Mouse (Mus musculus) heart, adult 2 months (tissue): Measurements from ENCODE around the gene Mrpl14. TPM values are rescaled to one million over a fixed set of nuclear protein-coding genes. Genes with fewer than 3 reads are reported as not detected.
A peak's percentile ranks its signal among the peaks of the same experiment; 100 is the strongest.

Experiments
- DNase-seq, 2 experiments: peaks; one replicate each; pipeline ENCODE4 v3.0.0; 2021
- H3K27ac ChIP-seq: fragments of 200-600 bp; 2 replicates; pipeline ENCODE4 v1.8.1; 2022
- H3K27me3 ChIP-seq: fragments of 200-500 bp; 2 replicates; pipeline ENCODE4 v1.6.1; 2012; ENCODE audit warnings: mild to moderate bottlenecking, low read length, inconsistent platforms, mixed read lengths; ENCODE audit not compliant: control insufficient read depth, insufficient read depth
- H3K36me3 ChIP-seq: fragments of 200-500 bp; 2 replicates; pipeline ENCODE4 v1.6.1; 2012; ENCODE audit warnings: low read length, inconsistent platforms; ENCODE audit not compliant: control insufficient read depth, insufficient read depth
- H3K4me1 ChIP-seq: fragments of 200-500 bp; 2 replicates; pipeline ENCODE4 v1.6.1; 2011; ENCODE audit warnings: low read length; ENCODE audit not compliant: control insufficient read depth, insufficient read depth
- H3K4me3 ChIP-seq: fragments of 200-600 bp; 2 replicates; pipeline ENCODE4 v1.8.1; 2022
- H3K79me2 ChIP-seq: fragments of 200-500 bp; replicated peaks from 2 replicates; pipeline ENCODE4 v1.6.1; 2012; ENCODE audit warnings: mild to moderate bottlenecking, inconsistent platforms, low read length, moderate library complexity, mixed read lengths; ENCODE audit not compliant: control insufficient read depth, insufficient read depth
- H3K9ac ChIP-seq: fragments of 200-500 bp; 2 replicates; pipeline ENCODE4 v1.6.1; 2012; ENCODE audit warnings: low read depth, mild to moderate bottlenecking, control low read depth, inconsistent platforms, low read length, mixed read lengths
- CTCF ChIP-seq: fragments of 200-600 bp; IDR thresholded peaks from 2 replicates; pipeline ENCODE4 v1.8.1; 2022; ENCODE audit warnings: antibody characterized with exemption, mild to moderate bottlenecking, moderate library complexity
- EP300 ChIP-seq: fragments of 200-500 bp; IDR thresholded peaks from 2 replicates; pipeline ENCODE4 v1.6.1; 2011; ENCODE audit warnings: low read depth, low read length, control low read depth; ENCODE audit not compliant: insufficient read depth
- POLR2A ChIP-seq: fragments of 200-500 bp; IDR thresholded peaks from 2 replicates; pipeline ENCODE4 v1.6.1; 2011; ENCODE audit warnings: mild to moderate bottlenecking, low read depth, low read length, control low read depth; ENCODE audit not compliant: insufficient read depth
- WGBS: fragments of 180-500 bp; shearing (Covaris S2); methylation state at CpG from one replicate; pipeline ENCODE4 v1.1.7; 2018; 5-methylcytosine and 5-hydroxymethylcytosine counted together
- intact Hi-C: fragments of 180-260 bp; cut with DNase I; formaldehyde crosslinking; loops from one replicate; pipeline ENCODE4 v1.15.1; 2025
- long read RNA-seq: library from polyadenylated mRNA; stranded (forward); transcript quantifications from one replicate; pipeline ENCODE4 v2.0.0, GENCODE M21; 2021
- polyA plus RNA-seq: library from polyadenylated mRNA; depleted of rRNA; stranded (reverse); fragments of >200 nt; gene quantifications from 2 replicates; pipeline ENCODE4 v1.2.3, GENCODE M21; 2012; rRNA removed
- total RNA-seq, 2 experiments: library from RNA; stranded (reverse); gene quantifications; 2 replicates each; pipeline ENCODE4 v1.2.3; 2021

Gene Mrpl14
- total RNA-seq (100 to 1,000 TPM; 149 to 161 TPM), polyA plus RNA-seq (133 and 170 TPM in 2 replicates)
- long read RNA-seq, transcript Mrpl14-201 (3 exons, 645 nt) = major isoform, 99 of 106 reads
- long read RNA-seq, partial matches to known transcripts = 0 of 106 reads
- long read RNA-seq, other reads (novel, unspliced or antisense) = 4 of 106 reads

DNA sequence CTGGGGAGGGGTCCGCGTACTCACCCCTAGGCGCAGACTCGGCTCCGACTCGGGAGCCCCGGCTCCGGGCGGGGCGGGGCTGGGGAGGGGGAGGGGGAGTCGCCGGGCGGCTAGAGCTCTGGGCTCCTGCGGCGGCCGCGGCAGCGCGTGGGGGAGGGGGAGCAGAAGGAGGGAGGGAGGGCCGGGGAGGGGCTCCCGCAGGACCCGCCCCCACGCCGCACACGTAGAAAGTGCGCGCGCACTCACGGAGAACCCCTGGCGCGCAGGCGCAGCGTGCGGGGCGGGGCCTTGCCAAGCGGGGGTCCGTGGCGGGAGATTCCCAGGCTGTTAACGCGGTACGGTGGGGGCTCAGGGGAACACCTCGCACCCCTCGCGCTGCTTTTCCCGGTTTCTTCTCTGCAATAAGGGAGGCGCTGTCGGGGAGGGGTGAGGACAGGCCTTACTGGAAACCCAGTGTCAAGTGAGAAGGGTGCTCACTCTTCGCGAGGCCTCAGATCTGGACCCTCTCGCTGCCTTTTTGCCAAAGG is at the start of gene Mrpl14:
Mrpl14 (plus strand) TSS at position 230 of the 527 bp plus-strand sequence.
- TF ChIP-seq CTCF = no peak
- TF ChIP-seq POLR2A = peak; percentile 78
- TF ChIP-seq EP300 = no peak
- H3K79me2 ChIP-seq = peaks cover 8% of the 10 kb centered on the region
- H3K36me3 ChIP-seq = no peaks in the 10 kb centered on the region
- no peaks in the 10 kb centered on the region; the same call in 1 of the 2 replicates for H3K27me3 ChIP-seq
- peak within 1 kb of the TSS; percentile 92 for H3K27ac ChIP-seq
- WGBS = under 1% methylated on average over 49 of the region's 50 CpGs
- peak within 1 kb of the TSS; percentile 99 for H3K4me3 ChIP-seq
- DNase-seq = peak; percentile 94 to 95
- peak within 1 kb of the TSS; percentile 91 for H3K9ac ChIP-seq
- H3K4me1 ChIP-seq = peaks cover 7% of the 10 kb centered on the region
- intact Hi-C loops = no loop called here

GRCm38 (mm10) chr17:45638596-45639295 is 47.4 kb upstream of the Mrpl14 start:
- no peak overlapping the region for H3K4me3 ChIP-seq
- H3K27me3 ChIP-seq = no peaks in the 10 kb centered on the region
- WGBS = 77% methylated on average over 16 of the region's 16 CpGs
- H3K4me1 ChIP-seq = no peaks in the 10 kb centered on the region
- H3K36me3 ChIP-seq = no peaks in the 10 kb centered on the region
- TF ChIP-seq CTCF (no peak), EP300 (no peak), POLR2A (no peak)
- no peak overlapping the region for H3K27ac ChIP-seq
- no peak overlapping the region for H3K9ac ChIP-seq
- no peaks in the 10 kb centered on the region for H3K79me2 ChIP-seq
- intact Hi-C loops = no loop called here
- no peak for DNase-seq

GRCm38 (mm10) chr17:45641981-45642380 is 44.1 kb upstream of the Mrpl14 start:
- Histone ChIP-seq H3K79me2 (no peaks in the 10 kb centered on the region), H3K9ac (no peak overlapping the region), H3K36me3 (no peaks in the 10 kb centered on the region), H3K4me1 (no peaks in the 10 kb centered on the region), H3K27ac (no peak overlapping the region), H3K27me3 (no peaks in the 10 kb centered on the region), H3K4me3 (no peak overlapping the region)
- intact Hi-C loops = loop anchor here (2.0 kb wide), 3 partner anchors 61 to 163 kb away; no protein-coding TSS in a partner anchor
- 91% methylated on average over 8 of the region's 8 CpGs for WGBS
- no peak for DNase-seq
- TF ChIP-seq EP300 (no peak), CTCF (no peak), POLR2A (no peak)

DNA sequence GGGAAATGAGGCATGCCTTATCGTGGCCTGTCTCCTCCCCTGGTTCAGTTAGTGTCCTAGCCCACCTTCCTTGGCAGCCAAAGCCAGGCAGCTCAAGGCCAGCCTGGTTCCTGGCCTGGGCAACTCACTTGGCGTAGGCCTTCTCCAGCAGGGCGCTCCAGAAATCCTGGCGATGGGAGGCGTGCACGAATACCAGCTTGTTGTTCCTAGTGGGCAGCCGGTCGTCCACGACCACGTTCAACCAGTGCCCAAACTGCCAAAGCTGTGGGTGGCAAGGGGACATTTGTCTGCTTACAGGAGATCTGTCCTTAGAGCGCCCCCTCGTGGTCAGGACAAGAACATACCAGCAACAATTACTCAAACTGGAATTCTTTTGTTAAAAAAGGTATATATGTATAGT is 43.4 kb upstream of the Mrpl14 start:
- no peak overlapping the region for H3K27ac ChIP-seq
- DNase-seq = peak; percentile 64 to 78
- H3K4me3 ChIP-seq = no peak overlapping the region
- WGBS = 17% methylated on average over 12 of the region's 12 CpGs
- no peaks in the 10 kb centered on the region for H3K4me1 ChIP-seq
- H3K9ac ChIP-seq = no peak overlapping the region
- H3K79me2 ChIP-seq = no peaks in the 10 kb centered on the region
- TF ChIP-seq EP300 = 0 out of 2 replicates have a peak, but pooled peaks have one; percentile 29
- no peak for TF ChIP-seq POLR2A
- peak; percentile 89 for TF ChIP-seq CTCF
- no peaks in the 10 kb centered on the region for H3K36me3 ChIP-seq
- H3K27me3 ChIP-seq = no peaks in the 10 kb centered on the region
- intact Hi-C loops = loop anchor here (2.0 kb wide), 3 partner anchors 62 to 164 kb away; no protein-coding TSS in a partner anchor

DNA sequence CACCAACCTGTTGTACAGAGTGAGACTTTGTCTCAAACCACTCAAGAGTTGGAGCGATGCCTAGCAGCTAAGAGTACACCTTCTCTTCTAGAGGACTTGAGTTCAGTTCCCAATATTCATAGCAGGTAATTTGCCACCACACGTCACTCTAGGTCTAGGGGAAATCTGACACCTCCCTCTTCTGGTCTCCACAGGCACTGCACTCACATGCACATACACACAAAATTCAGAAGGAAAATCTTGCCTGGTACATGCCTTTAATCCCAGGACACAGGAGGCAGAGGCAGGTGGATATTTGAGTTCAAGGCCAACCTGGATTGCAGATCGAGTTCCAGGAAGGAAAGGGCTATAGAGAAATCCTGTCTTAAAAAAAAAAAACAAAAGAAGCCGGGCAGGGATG is 41.9 kb upstream of the Mrpl14 start:
- TF ChIP-seq POLR2A (no peak), CTCF (peak; percentile 17; the same call in 1 of the 2 replicates), EP300 (no peak)
- Histone ChIP-seq H3K36me3 (no peaks in the 10 kb centered on the region), H3K4me1 (no peaks in the 10 kb centered on the region), H3K27ac (no peak overlapping the region), H3K79me2 (no peaks in the 10 kb centered on the region), H3K4me3 (no peak overlapping the region), H3K9ac (no peak overlapping the region), H3K27me3 (no peaks in the 10 kb centered on the region)
- 90% methylated on average over 4 of the region's 4 CpGs for WGBS
- DNase-seq = no peak
- intact Hi-C loops = no loop called here

- no peak overlapping the region for H3K9ac ChIP-seq
- H3K36me3 ChIP-seq = no peaks in the 10 kb centered on the region
- 70% methylated on average over 7 of the region's 7 CpGs for WGBS
- no peak overlapping the region for H3K27ac ChIP-seq
- no peaks in the 10 kb centered on the region for H3K27me3 ChIP-seq
- TF ChIP-seq CTCF = no peak
- TF ChIP-seq POLR2A = no peak
- no peak for TF ChIP-seq EP300
- no peaks in the 10 kb centered on the region for H3K79me2 ChIP-seq
- H3K4me3 ChIP-seq = no peak overlapping the region
- intact Hi-C loops = no loop called here
- H3K4me1 ChIP-seq = no peaks in the 10 kb centered on the region
- DNase-seq = no peak
Observed at GRCm38 (mm10) chr17:45653233-45653632, 32.9 kb upstream of the Mrpl14 start.
